Mouse (Mus musculus): ENCODE results near the gene Ociad1. TPM values are rescaled to one million over a fixed set of nuclear protein-coding genes. Genes with fewer than 3 reads are reported as not detected.
A peak's percentile ranks its signal among the peaks of the same experiment; 100 is the strongest.

Ociad1 gene
- total RNA-seq, 2 experiments from 2014 or later: 475 TPM

DNA sequence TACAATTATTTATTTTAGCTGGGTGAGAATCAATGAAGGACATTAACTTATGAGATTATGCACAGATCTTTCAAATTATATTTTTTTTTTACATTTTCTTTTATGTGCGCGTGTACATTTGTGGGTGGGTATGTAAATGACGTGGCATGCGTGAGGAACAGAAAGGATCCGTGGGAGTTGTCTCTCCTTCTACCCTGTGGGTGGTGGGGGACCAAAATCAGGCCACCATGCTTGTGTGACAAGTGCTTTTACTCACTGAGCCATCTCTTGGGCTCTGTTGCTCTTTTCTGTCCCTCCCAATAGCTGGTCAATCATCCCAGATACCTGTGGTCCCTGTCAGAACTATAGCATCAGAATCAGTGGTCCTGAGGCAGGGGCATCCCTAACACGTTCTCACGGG is 69.8 kb downstream of the Ociad1 start:
- DNase-seq (ENCODE audit: low spot score in 2 of 2): peak in 1 of 2 experiments; percentile 72

DNA sequence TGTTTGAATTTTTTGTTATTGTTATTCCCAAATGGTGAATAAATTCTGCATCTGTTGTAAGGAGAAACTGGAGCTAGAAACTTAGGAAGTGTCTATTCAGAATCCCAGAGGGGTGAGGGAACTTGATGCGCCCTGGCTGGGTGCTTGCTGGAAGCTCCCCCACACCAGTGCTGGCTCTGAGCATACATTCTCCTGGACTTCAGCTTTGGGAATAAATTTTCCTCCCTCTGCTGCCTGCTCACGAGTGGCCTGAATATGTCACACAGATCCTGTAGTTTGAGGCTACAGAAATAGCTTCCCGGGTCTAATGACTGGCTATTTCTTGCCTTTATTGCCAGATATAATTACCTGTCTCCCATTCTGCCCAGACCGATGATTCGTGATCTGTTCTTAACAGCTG is 70.2 kb downstream of the Ociad1 start:
- intact Hi-C loops (cut with DNase I): no loop called here
- DNase-seq (ENCODE audit: low spot score in 2 of 2): peak in 1 of 2 experiments; percentile 46

More for the DNA sequence above, 69.8 kb downstream of the Ociad1 start:
- intact Hi-C loops (cut with DNase I): no loop called here

Other genes with a start within 250 kb of the Ociad1 start
- 10 to 100 TPM; 45.8 to 56.7 TPM for gene Fryl, start 36.2 kb upstream of the Ociad1 start, total RNA-seq (2021)
- gene Ociad2, start 48.2 kb downstream of the Ociad1 start, total RNA-seq (2021): 100 to 1,000 TPM; 122 to 128 TPM
- gene Cwh43, start 113.3 kb downstream of the Ociad1 start, total RNA-seq (2021): 1 to 10 TPM; 1.9 to 2.2 TPM
- gene Dcun1d4, start 188.2 kb downstream of the Ociad1 start, total RNA-seq (2021): 100 to 1,000 TPM; 118 to 122 TPM